Mouse (Mus musculus) small intestine, adult 2 months (tissue): Measurements from ENCODE around the gene Daam1.

ENCODE experiments used
- CTCF ChIP-seq: fragments of 200-500 bp; IDR thresholded peaks from 2 replicates; pipeline ENCODE4 v1.5.1; 2012; ENCODE audit warnings: low read depth, mild to moderate bottlenecking, control low read depth, inconsistent platforms, low read length, moderate library complexity, mixed read lengths; ENCODE audit not compliant: insufficient replicate concordance, insufficient read length; ENCODE audit errors: extremely low read depth
- POLR2A ChIP-seq: fragments of 200-500 bp; IDR thresholded peaks from 2 replicates; pipeline ENCODE4 v1.6.1; 2012; ENCODE audit warnings: low read depth, mild to moderate bottlenecking, control low read depth, inconsistent platforms, low read length, moderate library complexity

- TF ChIP-seq POLR2A (no peak), CTCF (no peak)
Measured at GRCm38 (mm10) chr12:71839653-71840052, 8.8 kb downstream of the Daam1 start.
